Mouse (Mus musculus) neutrophil, adult 5-6 weeks (primary cell): Measurements from ENCODE around the gene Slc35f6. TPM values are rescaled to one million over a fixed set of nuclear protein-coding genes. Genes with fewer than 3 reads are reported as not detected.
"Not testable (repeated sequence)": the region's sequence is repeated elsewhere in the genome, so short reads cannot be mapped to it uniquely, and the experiment has no call there.

Source experiments
- ATAC-seq: fragments of 151-379, 151-347 bp; 2 replicates; pipeline ENCODE4 v1.8.0; 2017; ENCODE audit warnings: mild to moderate bottlenecking, moderate TSS enrichment; ENCODE audit not compliant: insufficient number of reproducible peaks, poor library complexity, low FRiP score, severe bottlenecking; ENCODE audit errors: extremely low read depth
- total RNA-seq: library from RNA; stranded (forward); fragments of 200-1000 nt; gene quantifications from 2 replicates; pipeline ENCODE4 v1.2.3, GENCODE M21; 2017

Gene Slc35f6
- total RNA-seq, 1 experiment from 2014 or later, result 17.8 TPM

GRCm38 (mm10) chr5:30678722-30679296 is 31.1 kb downstream of the Slc35f6 start:
- no peak for ATAC-seq

DNA sequence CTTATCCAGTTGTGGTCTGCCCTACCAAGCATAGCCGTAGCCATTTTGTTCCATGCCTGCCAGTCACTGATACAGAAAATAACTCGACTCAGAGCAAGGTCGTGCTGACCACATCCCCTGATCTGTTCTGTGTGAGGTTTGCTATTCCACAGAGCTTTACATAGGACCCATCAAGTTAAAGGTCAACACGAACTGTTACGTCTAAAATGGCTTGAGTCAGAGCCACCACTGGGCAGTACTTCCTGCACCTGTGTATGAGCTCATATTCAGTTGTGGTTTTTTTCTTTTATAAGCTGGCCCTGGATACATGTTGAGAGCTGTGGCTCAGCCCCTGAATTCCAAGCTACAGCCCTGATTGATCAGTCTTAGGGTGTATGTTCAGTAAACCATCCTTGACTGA is 31.9 kb downstream of the Slc35f6 start:
- ATAC-seq, result no peak

- no peak for ATAC-seq
These were observed 34.2 kb downstream of the Slc35f6 start for GRCm38 (mm10) chr5:30681970-30682369.

- no peak for ATAC-seq
These were observed 35.4 kb downstream of the Slc35f6 start for GRCm38 (mm10) chr5:30682967-30683600.

DNA sequence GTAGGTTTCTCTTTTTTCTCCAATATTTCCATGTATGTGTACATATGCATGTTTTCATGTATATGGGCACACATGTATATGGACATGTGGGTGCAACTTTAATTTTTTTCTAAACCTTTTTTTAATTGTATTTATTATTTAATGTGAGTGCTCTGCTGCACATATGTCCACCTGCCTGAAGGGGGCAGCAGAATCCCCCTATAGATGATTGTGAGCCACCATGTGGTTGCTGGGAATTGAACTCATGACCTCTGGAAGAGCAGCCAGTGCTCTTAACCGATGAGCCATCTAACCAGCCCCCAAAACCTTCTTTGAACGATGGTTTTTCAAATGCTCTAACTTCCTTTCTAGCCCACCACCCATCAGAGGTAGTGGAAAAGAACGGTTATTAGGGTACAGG is 36.3 kb downstream of the Slc35f6 start:
- no peak for ATAC-seq

DNA sequence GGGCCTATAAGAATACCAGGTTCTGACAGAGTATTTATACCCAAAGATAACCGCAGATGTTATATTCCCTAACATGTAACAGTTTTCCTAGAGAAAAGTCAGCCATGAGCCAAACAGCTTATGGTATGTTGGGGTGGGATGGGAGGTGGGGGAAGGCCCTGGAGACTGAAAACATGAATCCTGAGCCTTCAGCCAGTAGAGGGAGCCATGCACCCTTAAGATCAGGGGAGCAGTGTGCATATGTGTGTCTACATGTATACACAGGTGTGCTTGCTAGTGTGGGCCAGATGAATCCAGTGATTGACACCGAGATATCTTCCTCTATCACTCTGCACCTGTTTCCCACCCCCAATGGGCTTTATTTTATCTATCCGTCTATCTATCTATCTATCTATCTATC is 39.0 kb downstream of the Slc35f6 start:
- no peak for ATAC-seq

DNA sequence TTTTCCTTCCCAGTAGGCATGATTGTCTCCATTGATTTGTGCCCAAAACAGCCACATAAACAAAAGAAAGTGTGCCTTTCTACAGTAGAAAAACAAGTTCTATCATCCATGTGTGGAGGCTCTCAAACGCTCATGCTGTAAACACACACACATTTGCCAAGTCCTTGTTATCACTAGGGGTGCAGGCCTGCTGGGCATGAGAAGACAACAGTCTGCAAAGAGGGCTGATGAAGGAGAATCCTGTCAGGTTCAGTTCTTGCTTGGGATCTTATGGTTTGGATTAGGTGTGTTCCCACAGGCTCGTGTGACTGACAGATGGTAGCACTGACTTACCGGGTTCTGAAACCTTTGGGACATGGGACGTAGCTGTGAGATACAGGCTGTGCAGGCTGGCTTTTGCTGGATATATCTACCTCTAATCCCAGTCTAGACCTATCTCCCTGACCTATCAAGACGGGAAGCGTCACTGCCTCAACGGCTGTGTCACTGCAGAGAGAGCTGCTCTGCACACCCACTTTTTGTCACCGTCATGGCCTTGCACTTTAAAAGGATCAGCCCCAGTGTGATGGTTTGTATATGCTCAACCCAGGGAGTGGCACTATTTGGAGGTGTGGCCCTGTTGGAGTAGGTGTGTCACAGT is 52.7 kb downstream of the Slc35f6 start:
- no peak for ATAC-seq

DNA sequence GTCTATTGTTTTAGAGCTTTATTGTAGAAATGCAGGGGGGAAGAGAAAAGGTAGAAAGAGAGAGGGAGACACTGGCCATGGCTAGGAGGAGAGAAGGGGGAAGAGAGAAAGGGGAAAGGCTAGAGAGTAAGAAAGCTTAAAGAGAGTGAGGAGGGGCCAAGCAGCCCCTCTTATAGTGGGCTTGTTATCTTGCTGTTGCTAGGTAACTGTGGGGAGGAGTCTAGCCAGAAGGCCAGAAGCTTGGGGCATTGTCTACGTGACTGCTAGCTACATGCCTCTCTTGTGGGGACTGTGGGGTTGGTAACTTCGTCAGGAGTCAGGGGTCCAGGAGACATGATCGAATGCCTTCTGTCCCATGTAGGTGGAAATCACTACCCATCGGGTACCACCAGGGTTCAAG is 53.6 kb downstream of the Slc35f6 start:
- not testable (repeated sequence) for ATAC-seq

DNA sequence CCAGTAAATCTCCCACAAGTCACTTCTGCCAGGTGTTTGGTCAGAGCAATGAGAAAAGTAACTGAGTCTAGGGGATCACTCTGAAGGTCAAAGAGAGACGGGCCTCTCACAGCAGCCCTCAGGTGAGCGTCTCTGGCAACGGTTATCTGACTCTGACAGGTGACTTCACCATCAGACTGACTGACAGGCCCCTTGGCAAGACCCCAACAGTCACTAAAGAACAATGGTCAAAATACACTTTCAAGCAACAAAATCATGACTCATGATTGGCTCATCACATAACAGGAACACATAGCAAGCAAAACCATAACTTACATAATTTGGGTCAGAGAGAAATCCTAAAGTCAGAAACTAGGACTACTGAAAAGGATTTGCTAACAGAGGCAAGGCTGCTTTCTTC is 54.1 kb downstream of the Slc35f6 start:
- no peak for ATAC-seq

Other genes starting within 250 kb of the Slc35f6 start
- 0.12 TPM in 1 of 2 replicates, not detected in the other for gene Otof, start 186.0 kb upstream of the Slc35f6 start, total RNA-seq
- gene 1700001C02Rik, start 181.9 kb upstream of the Slc35f6 start, total RNA-seq, result not detected in 2 replicates
- not detected in 2 replicates for gene Cib4, start 102.1 kb upstream of the Slc35f6 start, total RNA-seq
- not detected in 2 replicates for gene Kcnk3, start 59.8 kb upstream of the Slc35f6 start, total RNA-seq
- 56.1 and 56.7 TPM in 2 replicates for gene Cenpa, start 18.8 kb downstream of the Slc35f6 start, total RNA-seq
- not detected in 2 replicates for gene Dpysl5, start 63.6 kb downstream of the Slc35f6 start, total RNA-seq
- 1.7 and 3.0 TPM in 2 replicates for gene Mapre3, start 166.7 kb downstream of the Slc35f6 start, total RNA-seq
- 21.4 and 22.2 TPM in 2 replicates for gene Tmem214, start 220.1 kb downstream of the Slc35f6 start, total RNA-seq
- gene Agbl5, start 240.8 kb downstream of the Slc35f6 start, total RNA-seq, result 12.3 and 14.7 TPM in 2 replicates